Mouse (Mus musculus): Measurements from ENCODE around the gene 1600014C23Rik. TPM values are rescaled to one million over a fixed set of nuclear protein-coding genes. Genes with fewer than 3 reads are reported as not detected.

1600014C23Rik gene
- polyA plus RNA-seq, 1 experiment from 2014 or later: not detected

DNA sequence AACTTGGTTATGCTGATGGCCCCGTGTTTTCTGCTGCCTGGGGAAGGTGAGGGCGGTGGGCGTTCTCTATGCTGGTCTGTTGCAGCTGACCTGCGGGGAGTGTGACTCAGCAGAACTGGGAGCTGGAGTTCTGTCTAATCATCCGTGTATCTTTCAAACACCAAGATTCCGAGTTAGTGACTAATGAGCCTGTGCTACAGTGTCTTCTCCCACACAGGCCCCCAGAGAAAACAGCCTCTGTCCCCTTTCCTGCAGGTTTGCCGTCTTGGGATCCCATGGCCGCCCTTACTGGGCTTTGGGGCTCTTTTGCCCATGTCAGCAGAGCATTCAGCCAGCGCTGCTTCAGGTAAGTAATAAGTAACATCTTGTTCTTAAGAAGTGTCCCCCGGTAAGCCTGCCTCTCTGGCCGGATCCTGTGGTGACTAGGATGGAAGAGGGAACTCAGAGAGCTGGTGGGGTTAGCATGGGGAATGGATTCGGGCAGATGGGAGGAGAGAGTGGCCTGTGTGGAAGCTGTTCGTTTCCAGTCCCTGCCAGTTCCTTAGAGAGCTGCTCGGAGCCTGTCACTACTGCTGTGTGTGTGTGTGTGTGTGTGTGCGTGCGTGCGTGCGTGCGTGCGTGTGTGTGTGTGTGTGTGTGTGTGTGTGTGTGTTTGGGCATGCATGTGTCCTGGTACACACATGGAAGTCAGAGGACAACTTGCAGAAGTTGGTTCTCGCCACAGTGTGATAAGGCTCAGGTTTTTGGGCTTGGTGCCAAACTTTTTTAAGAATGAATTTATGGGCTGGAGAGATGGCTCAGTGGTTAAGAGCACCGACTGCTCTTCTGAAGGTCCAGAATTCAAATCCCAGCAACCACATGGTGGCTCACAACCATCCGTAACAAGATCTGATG is 38.2 kb downstream of the 1600014C23Rik start:
- Histone ChIP-seq H3K4me3 (no peak overlapping the region), H3K9ac (no peak overlapping the region), H3K36me3 (peaks cover 25% of the 10 kb centered on the region), H3K27ac (no peak overlapping the region), H3K4me1 (peaks cover 10% of the 10 kb centered on the region; the same call in 1 of the 2 replicates), H3K4me2 (replicated peaks) (no peak overlapping the region), H3K27me3 (no peaks in the 10 kb centered on the region), H3K9me3 (no peaks in the 10 kb centered on the region)
- ATAC-seq (ENCODE audit: low FRiP score, low read depth): no peak
- 74% methylated on average over 23 of the region's 23 CpGs for WGBS

- WGBS: 82% methylated on average over 18 of the region's 18 CpGs
- no peak overlapping the region for H3K27ac ChIP-seq
- no peak overlapping the region for H3K9ac ChIP-seq
- no peak overlapping the region for H3K4me2 ChIP-seq (replicated peaks)
- ATAC-seq (ENCODE audit: low FRiP score, low read depth): no peak
- H3K4me1 ChIP-seq: 0 out of 2 replicates have a peak, but pooled peaks cover 6% of the 10 kb centered on the region
- no peak overlapping the region for H3K4me3 ChIP-seq
- H3K36me3 ChIP-seq: peaks cover 23% of the 10 kb centered on the region
- no peaks in the 10 kb centered on the region for H3K9me3 ChIP-seq
- no peaks in the 10 kb centered on the region for H3K27me3 ChIP-seq
Observed at GRCm38 (mm10) chr17:45693812-45694565, 39.7 kb downstream of the 1600014C23Rik start.

DNA sequence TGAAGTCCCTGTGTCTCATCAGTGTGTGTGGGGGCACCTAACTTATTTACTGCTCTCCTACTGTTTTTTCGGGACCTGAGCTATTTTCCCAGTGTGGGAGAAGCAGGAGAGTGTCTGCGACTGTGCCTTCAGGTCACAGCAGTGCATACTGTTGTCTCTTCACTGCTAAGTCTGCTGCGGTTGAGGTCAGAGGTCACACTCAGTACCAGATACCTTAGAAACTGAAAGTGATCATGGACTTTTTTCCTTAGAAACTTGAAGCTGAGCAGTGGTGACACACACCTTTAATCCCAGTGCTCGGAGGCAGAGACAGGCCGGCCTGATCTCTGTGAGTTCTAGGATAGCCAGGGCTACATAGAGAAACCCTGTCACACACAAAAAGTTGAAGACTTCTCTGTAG is 41.5 kb downstream of the 1600014C23Rik start:
- Histone ChIP-seq H3K36me3 (peaks cover 11% of the 10 kb centered on the region), H3K27me3 (no peaks in the 10 kb centered on the region), H3K9me3 (no peaks in the 10 kb centered on the region), H3K4me2 (replicated peaks) (no peak overlapping the region), H3K27ac (no peak overlapping the region), H3K4me3 (no peak overlapping the region), H3K9ac (no peak overlapping the region), H3K4me1 (peaks cover 14% of the 10 kb centered on the region)
- ATAC-seq (ENCODE audit: low FRiP score, low read depth): no peak
- whole genome bisulfite sequencing: 75% methylated on average over 5 of the region's 5 CpGs

GRCm38 (mm10) chr17:45690044-45690443 is 43.6 kb downstream of the 1600014C23Rik start:
- Histone ChIP-seq H3K36me3 (no peaks in the 10 kb centered on the region), H3K4me2 (replicated peaks) (no peak overlapping the region), H3K27me3 (no peaks in the 10 kb centered on the region), H3K4me3 (no peak overlapping the region), H3K9me3 (no peaks in the 10 kb centered on the region), H3K27ac (no peak overlapping the region), H3K9ac (no peak overlapping the region), H3K4me1 (peaks cover 18% of the 10 kb centered on the region)
- ATAC-seq (ENCODE audit: low FRiP score, low read depth): no peak
- 90% methylated on average over 4 of the region's 4 CpGs for WGBS

- no peaks in the 10 kb centered on the region for H3K36me3 ChIP-seq
- H3K27me3 ChIP-seq: no peaks in the 10 kb centered on the region
- H3K27ac ChIP-seq: no peak overlapping the region
- no peak for ATAC-seq (ENCODE audit: low FRiP score, low read depth)
- no peak overlapping the region for H3K4me3 ChIP-seq
- no peaks in the 10 kb centered on the region for H3K9me3 ChIP-seq
- WGBS: 89% methylated on average over 9 of the region's 9 CpGs
- H3K4me1 ChIP-seq: peaks cover 27% of the 10 kb centered on the region
- H3K4me2 ChIP-seq (replicated peaks): no peak overlapping the region
- no peak overlapping the region for H3K9ac ChIP-seq
Observed at GRCm38 (mm10) chr17:45689120-45689519, 44.5 kb downstream of the 1600014C23Rik start.

- Histone ChIP-seq H3K36me3 (no peaks in the 10 kb centered on the region), H3K4me2 (replicated peaks) (peak within 1 kb of the TSS; percentile 72), H3K4me3 (peak within 1 kb of the TSS; percentile 87), H3K9ac (peak within 1 kb of the TSS; percentile 90), H3K27ac (peak within 1 kb of the TSS; percentile 84), H3K9me3 (no peaks in the 10 kb centered on the region), H3K27me3 (no peaks in the 10 kb centered on the region), H3K4me1 (peaks cover 23% of the 10 kb centered on the region)
- no peak; the same call in none of the 2 replicates for ATAC-seq (ENCODE audit: low FRiP score, low read depth)
- 11% methylated on average over 12 of the region's 12 CpGs for WGBS
Observed at GRCm38 (mm10) chr17:45686716-45687115, 46.9 kb downstream of the 1600014C23Rik start, which contains the start of gene Tmem63b. TSS of gene Tmem63b (minus strand) at chr17:45686905.

- Histone ChIP-seq H3K36me3 (no peaks in the 10 kb centered on the region), H3K9ac (peak within 1 kb of the TSS; percentile 90), H3K27me3 (no peaks in the 10 kb centered on the region), H3K9me3 (no peaks in the 10 kb centered on the region), H3K4me2 (replicated peaks) (peak within 1 kb of the TSS; percentile 72), H3K27ac (peak within 1 kb of the TSS; percentile 84), H3K4me1 (peaks cover 23% of the 10 kb centered on the region), H3K4me3 (peak within 1 kb of the TSS; percentile 87)
- peak; percentile 90 for ATAC-seq (ENCODE audit: low FRiP score, low read depth)
- WGBS: under 1% methylated on average over 35 of the region's 50 CpGs
Observed at GRCm38 (mm10) chr17:45686093-45686619, 47.5 kb downstream of the 1600014C23Rik start, which contains the start of gene Mrpl14. TSS of gene Mrpl14 (plus strand) at chr17:45686322.

GRCm38 (mm10) chr17:45685171-45686092 is 48.2 kb downstream of the 1600014C23Rik start:
- under 1% methylated on average over 58 of the region's 58 CpGs for WGBS
- H3K27ac ChIP-seq: peak overlapping the region; percentile 84
- H3K36me3 ChIP-seq: no peaks in the 10 kb centered on the region
- ATAC-seq (ENCODE audit: low FRiP score, low read depth): peak; percentile 66
- peak overlapping the region; percentile 87 for H3K4me3 ChIP-seq
- H3K4me1 ChIP-seq: peaks cover 31% of the 10 kb centered on the region
- peak overlapping the region; percentile 90 for H3K9ac ChIP-seq
- peak overlapping the region; percentile 72 for H3K4me2 ChIP-seq (replicated peaks)
- H3K27me3 ChIP-seq: no peaks in the 10 kb centered on the region
- no peaks in the 10 kb centered on the region for H3K9me3 ChIP-seq

DNA sequence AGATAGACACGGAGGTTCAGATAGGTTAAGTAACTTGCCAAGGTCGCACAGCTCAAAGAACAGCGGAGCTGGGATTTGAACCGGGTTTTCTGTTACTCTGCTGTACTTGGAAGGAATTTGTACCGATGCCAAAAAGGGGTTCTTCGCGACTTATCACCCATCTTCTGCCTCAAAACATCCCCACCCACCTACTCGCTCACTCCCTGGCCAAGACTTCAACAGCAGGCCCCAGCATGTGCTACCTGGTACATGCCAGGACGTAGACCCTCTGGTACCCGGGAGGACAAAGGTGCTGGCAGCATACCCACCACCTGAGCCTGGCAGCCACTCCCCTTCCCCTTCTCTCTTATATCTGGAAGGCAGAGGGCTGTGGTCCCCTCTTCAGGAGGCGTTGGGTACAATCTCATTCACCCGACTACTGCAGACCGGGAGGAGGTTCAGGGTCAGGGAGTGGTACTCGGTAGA is 48.9 kb downstream of the 1600014C23Rik start:
- Histone ChIP-seq H3K27me3 (no peaks in the 10 kb centered on the region), H3K4me1 (peaks cover 31% of the 10 kb centered on the region), H3K36me3 (no peaks in the 10 kb centered on the region), H3K4me3 (peak overlapping the region; percentile 87), H3K9ac (peak overlapping the region; percentile 90), H3K9me3 (no peaks in the 10 kb centered on the region), H3K4me2 (replicated peaks) (peak overlapping the region; percentile 72), H3K27ac (peak overlapping the region; percentile 84)
- 33% methylated on average over 14 of the region's 14 CpGs for WGBS
- ATAC-seq (ENCODE audit: low FRiP score, low read depth): no peak
